Mouse (Mus musculus) midbrain, embryonic 11.5 days (tissue): ENCODE data around the gene H2-Eb2. TPM values are rescaled to one million over a fixed set of nuclear protein-coding genes. Genes with fewer than 3 reads are reported as not detected.

Source experiments
- ATAC-seq: fragments of 200-750 bp; cut with Nextera tagmentation; 2 replicates; pipeline ENCODE4 v1.8.0; 2017; ENCODE audit warnings: moderate TSS enrichment, moderate library complexity; ENCODE audit not compliant: low FRiP score
- DNase-seq: peaks from one replicate; pipeline ENCODE4 v3.0.0; 2015; ENCODE audit warnings: low spot score; ENCODE audit errors: missing footprints
- H3K27ac ChIP-seq: fragments of 300-500 bp; sonication (generic); 2 replicates; pipeline ENCODE4 v1.5.1; 2014; ENCODE audit warnings: low read depth, low read length
- H3K27me3 ChIP-seq: fragments of 300-500 bp; sonication (generic); 2 replicates; pipeline ENCODE4 v1.6.1; 2014; ENCODE audit warnings: mild to moderate bottlenecking, low read length, moderate library complexity, mixed read lengths; ENCODE audit not compliant: control insufficient read depth, insufficient read depth
- H3K36me3 ChIP-seq: fragments of 300-500 bp; sonication (generic); 2 replicates; pipeline ENCODE4 v1.6.1; 2014; ENCODE audit warnings: mild to moderate bottlenecking, low read length, moderate library complexity, mixed read lengths; ENCODE audit not compliant: control insufficient read depth, insufficient read depth
- H3K4me1 ChIP-seq: fragments of 300-500 bp; sonication (generic); 2 replicates; pipeline ENCODE4 v1.6.1; 2014; ENCODE audit warnings: low read length; ENCODE audit not compliant: control insufficient read depth, insufficient read depth
- H3K4me2 ChIP-seq: fragments of 300-500 bp; sonication (generic); 2 replicates; pipeline ENCODE4 v1.6.1; 2014; ENCODE audit warnings: mild to moderate bottlenecking, moderate library complexity
- H3K4me3 ChIP-seq: fragments of 300-500 bp; sonication (generic); 2 replicates; pipeline ENCODE4 v1.5.1; 2014; ENCODE audit warnings: low read depth, low read length
- H3K9ac ChIP-seq: fragments of 300-500 bp; sonication (generic); 2 replicates; pipeline ENCODE4 v1.6.1; 2014; ENCODE audit warnings: low read length
- H3K9me3 ChIP-seq: fragments of 300-500 bp; sonication (generic); 2 replicates; pipeline ENCODE4 v1.6.1; 2016; ENCODE audit warnings: low read length; ENCODE audit not compliant: control insufficient read depth
- WGBS: fragments of 180-500 bp; shearing (Covaris S2); extraction: QIAGEN DNeasy Blood & Tissue Kit; methylation state at CpG from one replicate; pipeline ENCODE4 v1.1.7; 2014; 5-methylcytosine and 5-hydroxymethylcytosine counted together
- polyA plus RNA-seq: library from polyadenylated mRNA; unstranded; fragments of >200 nt; fragmentation: Nextera tagmentation; extraction: Ambion mirVana; gene quantifications from 2 replicates; pipeline ENCODE4 v1.2.1, GENCODE M21; 2014

Gene H2-Eb2
- polyA plus RNA-seq, 1 experiment from 2014 or later: not detected

DNA sequence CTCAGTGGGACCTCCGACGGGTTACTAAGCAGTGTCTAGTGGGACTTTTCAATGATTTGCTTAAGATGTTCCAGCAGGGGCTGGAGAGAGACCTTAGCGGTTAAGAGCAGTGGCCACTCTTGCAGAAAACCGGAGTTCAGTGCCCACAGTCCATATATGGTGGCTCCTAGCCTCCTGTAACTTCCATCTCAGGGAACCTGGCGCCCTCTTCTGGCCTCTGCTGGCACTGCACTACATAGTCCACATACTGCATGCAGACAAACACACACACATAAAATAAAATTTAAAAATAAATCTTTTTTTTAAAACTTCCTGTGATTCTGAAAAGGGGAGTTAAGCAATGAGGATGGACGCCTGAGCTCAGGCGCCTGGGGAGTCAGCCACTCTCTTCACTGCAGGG is 57.7 kb downstream of the H2-Eb2 start:
- DNase-seq (no peak), ATAC-seq (no peak)
- H3K36me3 ChIP-seq: no peaks in the 10 kb centered on the region
- no peak overlapping the region for H3K27ac ChIP-seq
- H3K4me3 ChIP-seq: no peak overlapping the region
- no peak overlapping the region for H3K9ac ChIP-seq
- no peak overlapping the region for H3K4me2 ChIP-seq
- 73% methylated on average over 7 of the region's 7 CpGs for WGBS
- no peaks in the 10 kb centered on the region for H3K27me3 ChIP-seq
- no peaks in the 10 kb centered on the region for H3K9me3 ChIP-seq
- H3K4me1 ChIP-seq: no peaks in the 10 kb centered on the region

DNA sequence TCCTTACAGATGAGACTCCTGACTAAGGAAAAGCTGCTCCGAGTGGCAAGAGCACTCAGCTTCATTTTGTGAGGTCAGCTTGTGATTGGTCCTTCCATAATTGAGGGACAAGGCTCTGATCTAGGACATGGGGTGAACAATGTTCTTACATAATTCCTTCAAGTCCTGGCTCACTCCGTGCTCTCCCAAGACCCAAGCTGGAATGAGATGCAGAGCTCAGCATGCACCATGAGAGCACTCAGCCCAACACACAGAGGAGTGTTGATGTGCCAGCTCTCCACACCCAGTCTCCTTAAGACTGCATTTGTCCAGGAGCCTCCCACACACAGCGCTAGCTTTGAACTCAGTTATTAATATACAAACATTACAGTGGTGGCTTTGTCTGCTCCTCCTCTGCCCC is 59.2 kb downstream of the H2-Eb2 start:
- DNase-seq (no peak), ATAC-seq (no peak)
- WGBS: 82% methylated on average over 3 of the region's 3 CpGs

DNA sequence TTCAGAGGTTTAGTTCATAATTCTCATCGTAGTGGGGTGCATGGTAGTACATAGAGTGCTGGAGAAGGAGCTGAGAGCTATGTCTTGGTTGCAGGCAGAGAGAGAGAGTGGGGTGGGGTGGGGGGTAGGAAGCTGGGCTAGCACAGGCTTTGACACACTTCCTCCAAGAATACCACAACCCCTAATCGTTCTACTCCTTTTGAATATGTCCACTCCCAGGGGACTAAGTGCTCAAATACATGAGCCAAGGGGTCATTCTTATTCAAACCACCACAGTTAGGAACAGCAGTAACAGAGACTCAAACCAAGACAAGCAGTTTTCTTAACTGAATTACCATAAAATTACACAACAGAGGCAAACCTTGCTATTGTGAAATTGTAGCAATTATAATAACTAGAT is 61.2 kb downstream of the H2-Eb2 start:
- no peaks in the 10 kb centered on the region for H3K27me3 ChIP-seq
- ATAC-seq (no peak), DNase-seq (no peak)
- no peaks in the 10 kb centered on the region for H3K9me3 ChIP-seq
- WGBS: 77% methylated on average over 2 of the region's 2 CpGs
- H3K36me3 ChIP-seq: no peaks in the 10 kb centered on the region
- no peak overlapping the region for H3K27ac ChIP-seq
- H3K4me2 ChIP-seq: no peak overlapping the region
- H3K4me3 ChIP-seq: no peak overlapping the region
- no peak overlapping the region for H3K9ac ChIP-seq
- no peaks in the 10 kb centered on the region for H3K4me1 ChIP-seq

More for the DNA sequence above, 59.2 kb downstream of the H2-Eb2 start:
- H3K4me3 ChIP-seq: no peak overlapping the region
- no peak overlapping the region for H3K9ac ChIP-seq
- H3K4me2 ChIP-seq: no peak overlapping the region
- H3K27ac ChIP-seq: no peak overlapping the region
- no peaks in the 10 kb centered on the region for H3K36me3 ChIP-seq
- H3K4me1 ChIP-seq: no peaks in the 10 kb centered on the region
- no peaks in the 10 kb centered on the region for H3K9me3 ChIP-seq
- H3K27me3 ChIP-seq: no peaks in the 10 kb centered on the region

DNA sequence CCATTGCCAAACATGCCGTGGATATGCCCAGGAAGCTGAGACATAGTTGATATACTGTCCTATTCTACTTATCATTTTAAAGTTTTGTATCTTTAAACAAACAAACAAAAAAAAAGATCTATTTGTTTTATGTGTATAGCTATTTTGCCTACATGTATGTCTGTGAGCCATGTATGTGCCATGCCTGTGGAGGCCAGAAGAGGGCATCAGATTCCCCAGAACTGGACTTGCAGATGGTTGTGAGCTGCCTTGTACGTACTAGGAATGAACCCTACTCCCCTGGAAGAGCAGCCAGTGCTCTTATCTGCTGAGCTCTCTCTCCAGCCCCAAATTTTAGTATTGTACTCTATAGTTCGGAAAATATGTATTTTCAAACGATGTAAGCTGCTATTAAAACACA is 63.0 kb downstream of the H2-Eb2 start:
- Histone ChIP-seq H3K4me2 (no peak overlapping the region), H3K27me3 (no peaks in the 10 kb centered on the region), H3K9ac (no peak overlapping the region), H3K4me1 (no peaks in the 10 kb centered on the region), H3K9me3 (no peaks in the 10 kb centered on the region), H3K36me3 (no peaks in the 10 kb centered on the region), H3K4me3 (no peak overlapping the region), H3K27ac (no peak overlapping the region)
- ATAC-seq (no peak), DNase-seq (no peak)
- 40% methylated on average over 4 of the region's 4 CpGs for WGBS

Other genes with a start within 250 kb of the H2-Eb2 start
- gene H2-Oa, start 233.3 kb upstream of the H2-Eb2 start, polyA plus RNA-seq: 0.19 and 0.33 TPM in 2 replicates
- gene H2-DMa, start 206.1 kb upstream of the H2-Eb2 start, polyA plus RNA-seq: 8.0 and 9.5 TPM in 2 replicates
- gene Brd2, start 203.0 kb upstream of the H2-Eb2 start, polyA plus RNA-seq: 98.7 and 99.2 TPM in 2 replicates
- gene H2-DMb2, start 182.4 kb upstream of the H2-Eb2 start, polyA plus RNA-seq: not detected in 2 replicates
- gene H2-DMb1, start 172.6 kb upstream of the H2-Eb2 start, polyA plus RNA-seq: 0.25 and 0.38 TPM in 2 replicates
- gene Tap1, start 138.1 kb upstream of the H2-Eb2 start, polyA plus RNA-seq: 0.77 and 1.7 TPM in 2 replicates
- gene Psmb9, start 137.9 kb upstream of the H2-Eb2 start, polyA plus RNA-seq: 1.0 and 1.3 TPM in 2 replicates
- 1.8 and 2.1 TPM in 2 replicates for gene Psmb8, start 127.9 kb upstream of the H2-Eb2 start, polyA plus RNA-seq
- gene Tap2, start 122.1 kb upstream of the H2-Eb2 start, polyA plus RNA-seq: 0.27 and 0.63 TPM in 2 replicates
- gene H2-Ob, start 86.8 kb upstream of the H2-Eb2 start, polyA plus RNA-seq: not detected in 2 replicates
- gene H2-Ab1, start 68.0 kb upstream of the H2-Eb2 start, polyA plus RNA-seq: 4.3 and 4.7 TPM in 2 replicates
- gene H2-Aa, start 37.8 kb upstream of the H2-Eb2 start, polyA plus RNA-seq: not detected in 2 replicates
- gene H2-Eb1, start 19.8 kb upstream of the H2-Eb2 start, polyA plus RNA-seq: 1.7 TPM in 2 replicates
- gene Btnl2, start 29.2 kb downstream of the H2-Eb2 start, polyA plus RNA-seq: 0.07 TPM in 1 of 2 replicates, not detected in the other
- gene Btnl1, start 51.5 kb downstream of the H2-Eb2 start, polyA plus RNA-seq: not detected in 2 replicates
- 1.6 and 2.9 TPM in 2 replicates for gene BC051142, start 73.2 kb downstream of the H2-Eb2 start, polyA plus RNA-seq
- gene Btnl4, start 151.7 kb downstream of the H2-Eb2 start, polyA plus RNA-seq: not detected in 2 replicates
- not detected in 2 replicates for gene Btnl6, start 191.7 kb downstream of the H2-Eb2 start, polyA plus RNA-seq
- 8.9 and 15.8 TPM in 2 replicates for gene Notch4, start 238.6 kb downstream of the H2-Eb2 start, polyA plus RNA-seq